Mouse (Mus musculus): ENCODE measurements around the gene Rnf180. TPM values are rescaled to one million over a fixed set of nuclear protein-coding genes. Genes with fewer than 3 reads are reported as not detected.

Gene Rnf180
- polyA plus RNA-seq, 1 experiment from 2014 or later: 13.6 TPM

DNA sequence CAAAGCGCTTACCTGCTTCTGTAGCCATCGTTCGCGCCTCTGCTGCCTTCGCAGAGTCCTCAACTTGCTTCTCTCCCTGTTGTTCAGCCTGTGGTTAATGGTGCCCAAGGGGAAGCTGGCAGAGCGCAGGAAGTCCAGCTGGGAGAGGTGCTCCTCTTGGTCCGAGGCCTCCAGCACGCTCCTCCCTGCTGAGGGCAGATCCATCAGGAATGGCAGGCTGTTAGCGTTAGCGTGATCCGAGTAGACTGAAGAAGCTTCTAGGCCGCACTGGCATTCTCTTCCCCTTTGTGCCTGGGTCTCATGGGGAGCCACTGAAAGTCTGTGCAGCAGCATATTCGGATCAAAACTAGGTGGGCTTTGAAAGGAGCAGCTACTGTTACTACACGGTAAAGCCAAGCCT, 45.0 kb downstream of the Rnf180 start:
- 85% methylated on average over 14 of the region's 14 CpGs for WGBS
- Histone ChIP-seq H3K4me3 (no peak overlapping the region), H3K27ac (replicated peaks) (peak overlapping the region; percentile 77), H3K36me3 (no peaks in the 10 kb centered on the region), H3K27me3 (no peaks in the 10 kb centered on the region), H3K9ac (replicated peaks) (no peak overlapping the region; the same call in 1 of the 2 replicates), H3K4me2 (replicated peaks) (peak overlapping the region; percentile 14), H3K9me3 (no peaks in the 10 kb centered on the region), H3K4me1 (peaks cover 25% of the 10 kb centered on the region)
- ATAC-seq (ENCODE audit: low FRiP score, low read depth): no peak; the same call in 1 of the 2 replicates

DNA sequence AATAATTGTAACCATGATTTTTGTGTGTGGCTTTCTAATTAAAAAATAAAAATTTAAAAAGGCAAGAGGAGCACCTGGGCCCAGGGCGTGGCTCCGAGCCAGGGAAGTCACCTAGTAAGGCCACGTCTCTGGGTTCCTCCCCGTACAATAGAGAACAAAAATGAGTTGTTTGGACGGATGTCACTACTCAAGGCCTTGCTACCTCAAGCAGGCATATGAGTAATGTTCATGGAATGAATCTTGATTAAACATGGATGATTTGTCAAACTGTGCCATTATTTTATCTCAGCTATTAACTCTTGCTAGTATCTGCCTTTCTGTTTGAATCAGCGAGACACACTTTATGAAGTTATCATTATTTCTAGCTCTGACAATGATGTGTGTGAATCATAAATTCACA, 46.9 kb downstream of the Rnf180 start:
- no peaks in the 10 kb centered on the region for H3K36me3 ChIP-seq
- H3K4me2 ChIP-seq (replicated peaks): peak overlapping the region; percentile 11; the same call in 1 of the 2 replicates
- no peak for ATAC-seq (ENCODE audit: low FRiP score, low read depth)
- no peak overlapping the region for H3K4me3 ChIP-seq
- no peak overlapping the region for H3K27ac ChIP-seq (replicated peaks)
- no peaks in the 10 kb centered on the region for H3K9me3 ChIP-seq
- no peaks in the 10 kb centered on the region for H3K27me3 ChIP-seq
- 88% methylated on average over 6 of the region's 6 CpGs for WGBS
- no peak overlapping the region for H3K9ac ChIP-seq (replicated peaks)
- H3K4me1 ChIP-seq: peaks cover 25% of the 10 kb centered on the region

DNA sequence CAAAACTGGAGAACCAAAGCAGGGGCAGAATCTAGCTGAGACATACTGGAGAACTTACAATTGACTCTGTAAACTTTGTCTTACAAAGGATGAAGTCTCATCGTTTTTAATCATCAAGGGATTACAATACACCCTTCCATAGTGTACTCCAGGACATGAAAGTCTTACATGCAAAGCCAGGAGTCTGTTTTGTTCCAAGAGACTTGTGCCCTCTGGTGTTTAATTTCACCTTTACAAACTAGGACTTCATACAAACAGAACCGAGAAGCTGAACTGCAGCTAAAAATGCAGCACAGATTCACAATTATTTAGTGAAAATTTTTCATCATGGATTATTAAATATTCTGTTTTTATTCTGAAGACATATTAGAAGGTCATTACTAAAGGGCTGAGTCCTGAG, 53.8 kb downstream of the Rnf180 start:
- H3K4me3 ChIP-seq: no peak overlapping the region
- H3K27me3 ChIP-seq: no peaks in the 10 kb centered on the region
- no peaks in the 10 kb centered on the region for H3K36me3 ChIP-seq
- H3K4me1 ChIP-seq: no peaks in the 10 kb centered on the region
- H3K9me3 ChIP-seq: no peaks in the 10 kb centered on the region
- H3K27ac ChIP-seq (replicated peaks): no peak overlapping the region
- no peak overlapping the region for H3K4me2 ChIP-seq (replicated peaks)
- no peak overlapping the region for H3K9ac ChIP-seq (replicated peaks)
- WGBS: 90% methylated on average over 2 of the region's 2 CpGs
- ATAC-seq (ENCODE audit: low FRiP score, low read depth): no peak

DNA sequence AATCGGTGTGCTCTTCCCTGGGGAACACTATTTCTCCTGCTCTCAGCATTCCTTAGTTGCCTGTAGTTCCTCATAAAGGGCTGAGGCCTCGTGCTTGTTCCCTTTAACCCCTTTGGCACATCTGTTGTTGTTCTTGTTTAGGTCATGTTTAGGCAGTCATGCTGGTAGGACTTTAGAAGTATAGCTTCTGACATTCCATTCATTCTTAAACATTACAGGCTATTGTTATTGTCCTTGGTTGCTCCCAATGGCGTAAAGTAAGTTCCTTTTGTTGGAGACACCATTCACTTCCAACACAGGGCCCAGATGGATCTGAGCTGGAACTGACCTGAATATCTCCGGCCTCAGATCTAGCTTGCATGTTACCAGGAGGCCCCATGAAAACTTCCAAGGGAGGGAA, 67.5 kb downstream of the Rnf180 start:
- no peak overlapping the region for H3K4me3 ChIP-seq
- H3K36me3 ChIP-seq: no peaks in the 10 kb centered on the region
- 64% methylated on average over 4 of the region's 4 CpGs for WGBS
- no peak for ATAC-seq (ENCODE audit: low FRiP score, low read depth)
- no peaks in the 10 kb centered on the region for H3K27me3 ChIP-seq
- H3K9me3 ChIP-seq: no peaks in the 10 kb centered on the region
- H3K27ac ChIP-seq (replicated peaks): no peak overlapping the region
- no peak overlapping the region for H3K4me2 ChIP-seq (replicated peaks)
- no peak overlapping the region for H3K9ac ChIP-seq (replicated peaks)
- no peaks in the 10 kb centered on the region for H3K4me1 ChIP-seq

DNA sequence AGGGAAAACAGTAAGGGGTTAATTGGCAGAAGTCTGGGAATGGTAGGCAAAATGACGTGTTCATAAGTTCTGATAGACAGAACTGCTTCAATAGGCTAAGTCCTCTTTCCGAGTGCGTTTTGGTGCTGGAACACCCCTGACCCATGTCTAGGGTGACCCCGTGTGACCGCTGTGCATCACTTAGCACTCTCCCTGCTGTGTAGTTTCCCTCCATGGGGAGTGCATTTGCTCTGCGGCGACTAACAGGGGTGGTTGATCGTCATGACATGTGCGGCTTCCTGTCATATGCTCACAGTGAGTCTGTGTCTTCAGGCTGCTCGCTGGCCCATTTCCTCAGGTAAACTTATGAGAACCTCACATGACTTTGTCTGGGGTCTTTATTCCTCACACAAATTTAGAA, 70.6 kb downstream of the Rnf180 start:
- Histone ChIP-seq H3K36me3 (no peaks in the 10 kb centered on the region), H3K27ac (replicated peaks) (no peak overlapping the region), H3K4me1 (no peaks in the 10 kb centered on the region), H3K4me3 (no peak overlapping the region), H3K9me3 (no peaks in the 10 kb centered on the region), H3K27me3 (no peaks in the 10 kb centered on the region), H3K4me2 (replicated peaks) (no peak overlapping the region), H3K9ac (replicated peaks) (no peak overlapping the region)
- WGBS: 56% methylated on average over 10 of the region's 10 CpGs
- no peak for ATAC-seq (ENCODE audit: low FRiP score, low read depth)

DNA sequence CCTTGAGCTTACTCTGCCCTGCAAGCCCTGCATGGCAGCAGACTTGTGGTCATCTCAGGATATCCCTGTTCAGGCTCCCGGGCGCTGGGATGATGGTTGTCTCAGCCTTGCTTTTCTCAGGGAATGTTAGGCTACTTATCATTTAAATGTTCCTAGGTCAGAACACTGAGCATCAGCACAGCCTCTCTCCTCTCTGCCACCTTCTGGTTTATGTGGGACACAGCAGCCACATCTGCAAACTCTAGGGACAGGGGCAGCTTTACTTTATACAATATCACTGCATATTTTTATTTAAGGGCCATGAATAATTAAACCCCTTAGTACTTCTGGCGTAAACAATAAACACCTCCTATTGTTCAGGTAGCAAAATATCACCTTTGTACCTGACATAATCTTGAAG, 71.5 kb downstream of the Rnf180 start:
- ATAC-seq (ENCODE audit: low FRiP score, low read depth): peak; percentile 50
- Histone ChIP-seq H3K27ac (replicated peaks) (no peak overlapping the region), H3K4me1 (no peaks in the 10 kb centered on the region), H3K9me3 (no peaks in the 10 kb centered on the region), H3K4me2 (replicated peaks) (no peak overlapping the region), H3K4me3 (no peak overlapping the region), H3K27me3 (no peaks in the 10 kb centered on the region), H3K9ac (replicated peaks) (no peak overlapping the region), H3K36me3 (no peaks in the 10 kb centered on the region)
- 69% methylated on average over 3 of the region's 3 CpGs for whole genome bisulfite sequencing

DNA sequence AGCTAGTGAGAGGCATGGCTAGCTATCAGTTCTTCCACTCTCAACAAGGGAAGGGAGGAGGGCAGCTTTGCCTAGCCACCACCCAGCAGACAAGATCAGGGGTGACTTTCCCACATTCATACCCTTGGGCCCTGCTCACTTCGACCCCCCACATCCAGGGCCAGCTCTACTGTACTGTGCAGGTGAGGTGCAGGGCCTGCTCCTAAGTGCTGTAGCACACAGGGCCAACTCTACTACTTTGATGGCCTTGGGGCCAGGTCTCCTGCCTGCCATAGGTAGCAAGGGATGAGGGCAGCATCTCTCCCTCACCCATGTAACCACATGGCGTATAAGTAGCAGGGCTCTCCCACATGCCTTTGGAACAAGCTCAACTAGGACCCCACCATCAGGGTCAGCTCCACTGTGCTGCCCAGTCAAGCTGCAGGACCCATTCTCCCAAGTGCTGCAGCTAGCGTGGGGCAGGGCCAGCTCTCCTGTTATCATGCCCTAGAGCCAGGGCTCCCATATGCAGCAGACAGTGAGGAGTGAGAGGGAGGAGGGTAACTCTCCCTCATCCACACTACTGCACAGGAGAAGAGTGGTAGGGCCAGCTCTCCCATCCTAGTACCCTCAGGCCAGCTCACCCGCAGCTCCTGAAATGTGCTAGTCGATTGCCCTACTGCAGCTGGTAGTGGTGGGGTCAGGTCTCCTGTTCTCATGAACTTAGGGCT, 72.4 kb downstream of the Rnf180 start:
- Histone ChIP-seq H3K36me3 (no peaks in the 10 kb centered on the region), H3K4me1 (no peaks in the 10 kb centered on the region), H3K27me3 (no peaks in the 10 kb centered on the region), H3K9me3 (no peaks in the 10 kb centered on the region), H3K4me3 (no peak overlapping the region), H3K27ac (replicated peaks) (no peak overlapping the region), H3K9ac (replicated peaks) (no peak overlapping the region), H3K4me2 (replicated peaks) (no peak overlapping the region)
- ATAC-seq (ENCODE audit: low FRiP score, low read depth): peak; percentile 57; the same call in 1 of the 2 replicates
- WGBS: 91% methylated on average over 5 of the region's 5 CpGs

DNA sequence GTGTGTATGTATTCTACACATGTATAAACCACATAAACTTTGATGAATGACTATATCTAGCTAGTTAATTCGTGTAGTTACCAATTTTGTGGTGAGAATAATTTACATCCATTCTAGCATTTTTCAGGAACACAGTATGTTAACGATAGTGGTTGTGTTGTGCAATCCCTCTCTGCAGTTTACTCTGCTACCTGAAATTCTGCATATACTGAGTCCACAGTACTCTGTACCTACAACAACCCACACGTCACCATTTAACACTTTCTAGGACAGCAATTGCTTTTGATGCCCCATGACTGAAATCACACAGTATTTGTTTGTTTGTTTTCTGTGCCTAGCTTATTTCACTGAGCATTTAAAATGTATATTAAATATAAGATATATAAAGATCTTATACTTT, 83.9 kb downstream of the Rnf180 start:
- Histone ChIP-seq H3K9me3 (no peaks in the 10 kb centered on the region), H3K27me3 (no peaks in the 10 kb centered on the region), H3K9ac (replicated peaks) (no peak overlapping the region), H3K27ac (replicated peaks) (no peak overlapping the region), H3K36me3 (no peaks in the 10 kb centered on the region), H3K4me2 (replicated peaks) (no peak overlapping the region), H3K4me1 (no peaks in the 10 kb centered on the region), H3K4me3 (no peak overlapping the region)
- 87% methylated on average over 3 of the region's 3 CpGs for WGBS
- ATAC-seq (ENCODE audit: low FRiP score, low read depth): no peak

DNA sequence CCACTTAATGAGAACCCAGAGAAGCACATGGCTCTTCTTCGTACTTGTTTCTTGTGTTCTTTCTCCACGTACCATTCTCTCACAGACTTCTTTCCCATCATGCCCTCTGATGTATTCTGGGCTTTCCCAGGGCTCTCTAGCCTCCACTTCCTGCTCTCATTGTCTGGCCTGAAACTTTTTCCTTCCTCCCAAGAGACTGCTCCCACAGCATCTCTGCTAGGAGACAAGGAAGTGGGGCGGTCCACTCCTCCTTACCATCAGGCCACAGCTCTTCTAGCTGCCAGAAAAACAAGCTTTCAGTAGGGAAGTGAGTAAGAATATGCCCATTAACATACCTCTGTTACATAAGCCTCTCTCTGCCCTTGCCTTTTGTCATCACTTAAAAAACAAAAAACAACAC, 90.8 kb downstream of the Rnf180 start:
- Histone ChIP-seq H3K4me1 (no peaks in the 10 kb centered on the region), H3K9ac (replicated peaks) (no peak overlapping the region), H3K27ac (replicated peaks) (no peak overlapping the region), H3K36me3 (no peaks in the 10 kb centered on the region), H3K27me3 (no peaks in the 10 kb centered on the region), H3K4me2 (replicated peaks) (no peak overlapping the region), H3K4me3 (no peak overlapping the region), H3K9me3 (no peaks in the 10 kb centered on the region)
- WGBS: 83% methylated on average over 3 of the region's 3 CpGs
- no peak for ATAC-seq (ENCODE audit: low FRiP score, low read depth)

DNA sequence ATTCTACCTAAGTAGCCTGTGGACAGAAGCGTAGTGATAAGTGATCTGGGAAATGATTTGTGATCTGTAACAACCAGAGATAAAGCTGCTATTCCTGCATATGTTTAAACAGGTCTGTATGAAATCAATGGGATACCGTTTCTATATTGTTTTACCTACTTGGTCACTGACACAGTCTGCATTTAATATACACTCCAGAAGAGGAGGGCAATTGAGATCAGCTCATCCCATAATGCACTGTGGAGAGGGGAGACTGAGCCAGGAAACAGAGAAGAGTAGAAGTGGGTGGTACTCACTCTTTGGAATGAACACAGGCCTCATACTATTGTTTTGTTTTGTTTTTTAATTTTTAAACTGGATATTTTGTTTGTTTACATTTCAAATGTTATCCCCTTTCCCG, 96.0 kb downstream of the Rnf180 start:
- ATAC-seq (ENCODE audit: low FRiP score, low read depth): no peak
- no peak overlapping the region for H3K4me3 ChIP-seq
- no peaks in the 10 kb centered on the region for H3K4me1 ChIP-seq
- H3K9ac ChIP-seq (replicated peaks): no peak overlapping the region
- no peaks in the 10 kb centered on the region for H3K27me3 ChIP-seq
- H3K4me2 ChIP-seq (replicated peaks): no peak overlapping the region
- 87% methylated on average over 3 of the region's 3 CpGs for WGBS
- H3K27ac ChIP-seq (replicated peaks): no peak overlapping the region
- no peaks in the 10 kb centered on the region for H3K36me3 ChIP-seq
- H3K9me3 ChIP-seq: no peaks in the 10 kb centered on the region

DNA sequence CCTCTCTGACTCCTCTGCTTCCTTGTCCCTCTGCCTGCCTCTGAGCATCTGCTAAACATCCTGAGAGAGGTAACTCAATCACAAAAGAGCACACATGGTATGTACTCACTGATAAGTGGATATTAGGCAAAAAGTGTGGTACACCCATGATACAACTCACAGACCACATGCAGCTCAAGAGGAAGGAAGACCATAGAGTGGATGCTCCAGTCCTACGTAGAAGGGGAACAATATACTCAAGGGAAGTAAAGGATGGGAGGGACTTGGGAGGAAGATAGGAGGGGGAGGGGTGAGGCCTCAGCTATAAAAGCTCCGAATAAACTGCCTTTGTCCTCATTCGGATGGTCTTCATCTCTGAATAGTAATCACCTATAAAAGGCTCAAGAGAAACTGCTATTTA, 96.6 kb downstream of the Rnf180 start:
- H3K9ac ChIP-seq (replicated peaks): no peak overlapping the region
- 53% methylated on average over 3 of the region's 3 CpGs for whole genome bisulfite sequencing
- no peak overlapping the region for H3K4me3 ChIP-seq
- no peak for ATAC-seq (ENCODE audit: low FRiP score, low read depth)
- H3K36me3 ChIP-seq: no peaks in the 10 kb centered on the region
- H3K27ac ChIP-seq (replicated peaks): no peak overlapping the region
- H3K4me1 ChIP-seq: no peaks in the 10 kb centered on the region
- H3K4me2 ChIP-seq (replicated peaks): no peak overlapping the region
- H3K9me3 ChIP-seq: no peaks in the 10 kb centered on the region
- H3K27me3 ChIP-seq: no peaks in the 10 kb centered on the region

DNA sequence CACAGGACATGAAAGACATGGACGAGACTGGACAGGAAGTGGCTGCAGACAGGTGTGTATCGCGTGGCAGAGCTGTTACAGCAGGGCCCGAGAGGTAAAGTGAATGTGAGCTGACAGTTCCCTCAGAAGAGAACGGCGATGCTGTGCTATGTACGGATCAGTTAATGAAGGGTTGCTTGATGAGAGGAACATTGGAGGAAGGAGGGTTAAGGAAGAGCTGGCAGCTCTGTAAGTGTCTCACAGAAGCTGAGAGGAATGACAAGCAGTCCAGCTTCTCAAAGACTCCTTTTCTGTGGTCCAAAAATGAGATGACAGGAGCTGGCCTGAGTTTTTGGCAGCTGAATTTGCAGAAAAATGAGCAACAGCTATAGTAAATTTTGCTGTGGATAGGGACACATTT, 101.0 kb downstream of the Rnf180 start:
- WGBS: 90% methylated on average over 7 of the region's 7 CpGs
- no peak overlapping the region for H3K4me2 ChIP-seq (replicated peaks)
- no peak overlapping the region for H3K27ac ChIP-seq (replicated peaks)
- no peak for ATAC-seq (ENCODE audit: low FRiP score, low read depth)
- H3K9me3 ChIP-seq: no peaks in the 10 kb centered on the region
- H3K9ac ChIP-seq (replicated peaks): no peak overlapping the region
- no peaks in the 10 kb centered on the region for H3K4me1 ChIP-seq
- H3K27me3 ChIP-seq: no peaks in the 10 kb centered on the region
- H3K4me3 ChIP-seq: no peak overlapping the region
- H3K36me3 ChIP-seq: no peaks in the 10 kb centered on the region

DNA sequence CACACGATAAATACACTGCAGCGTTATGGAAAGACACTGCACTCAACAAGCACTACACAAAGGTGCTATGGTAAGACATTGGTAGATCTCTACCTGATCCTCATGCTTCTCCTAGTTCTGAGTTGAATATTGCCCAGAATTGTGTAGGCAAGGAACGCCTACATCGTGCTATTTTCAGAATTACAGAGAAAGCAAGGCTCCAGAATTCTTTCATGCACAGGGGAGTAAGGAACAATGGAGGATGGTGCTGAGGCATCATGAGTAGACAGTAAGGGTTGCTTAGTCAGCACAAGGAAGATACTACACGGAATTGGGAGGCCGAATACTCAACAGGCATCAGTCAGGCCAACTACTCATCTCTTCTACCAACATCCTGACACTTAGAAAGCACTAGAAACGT, 105.9 kb downstream of the Rnf180 start:
- ATAC-seq (ENCODE audit: low FRiP score, low read depth): no peak
- whole genome bisulfite sequencing: 87% methylated on average over 7 of the region's 7 CpGs
- H3K27me3 ChIP-seq: no peaks in the 10 kb centered on the region
- no peaks in the 10 kb centered on the region for H3K9me3 ChIP-seq
- no peaks in the 10 kb centered on the region for H3K36me3 ChIP-seq
- no peak overlapping the region for H3K27ac ChIP-seq (replicated peaks)
- no peak overlapping the region for H3K9ac ChIP-seq (replicated peaks)
- no peak overlapping the region for H3K4me2 ChIP-seq (replicated peaks)
- no peaks in the 10 kb centered on the region for H3K4me1 ChIP-seq
- no peak overlapping the region for H3K4me3 ChIP-seq
